Comparison of ENCODE assay signal across 9 mouse cellular contexts in the genomic region with DNA sequence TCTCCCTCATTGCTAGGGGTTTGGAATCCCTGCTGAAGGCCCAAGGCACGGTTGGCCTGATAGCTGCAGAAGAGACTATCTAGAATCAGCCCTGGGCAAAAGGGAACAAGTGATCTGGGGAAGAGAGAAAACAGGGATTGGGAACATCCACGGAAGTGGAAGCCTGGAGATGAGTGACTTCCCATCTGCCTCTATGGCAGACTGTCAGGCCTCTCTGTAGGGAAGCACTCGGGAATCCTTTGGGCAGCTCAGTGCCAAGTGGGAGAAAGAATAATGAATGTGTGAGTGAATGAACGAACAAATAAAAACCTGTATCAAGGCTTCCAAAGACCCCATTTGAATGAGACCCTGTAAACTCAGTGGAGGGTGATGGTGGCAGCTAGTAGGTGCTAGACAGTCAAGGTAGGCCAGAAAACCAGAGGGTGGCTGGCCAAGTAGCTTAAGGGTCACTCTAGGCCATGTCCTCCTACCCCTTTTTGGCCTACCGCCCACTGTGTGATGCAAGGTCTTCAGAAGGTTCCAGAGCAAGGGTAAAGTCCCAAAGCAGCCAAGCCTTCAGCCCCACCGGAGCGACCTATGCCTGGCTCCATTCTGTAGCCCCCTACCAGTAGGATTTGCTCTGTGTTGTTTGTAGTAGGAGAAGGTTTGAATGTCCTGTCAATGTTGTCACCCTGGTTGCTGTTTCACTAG. TPM values are rescaled to one million over a fixed set of nuclear protein-coding genes. Genes with fewer than 3 reads are reported as not detected.
DNase-seq lines count a peak whose midpoint lies in the region.
"Had no signal": no experiment of that assay in that cellular context is flagged by ENCODE, and none has a peak within 500 bp of the region (broad histone marks: within the 10 kb centered on the region; RNA-seq: fewer than 3 reads in every experiment).

No protein-coding gene starts in this region.

- intact Hi-C loops in heart, postnatal 36 days (cut with DNase I) = no loop called here

- peak; percentile 2 to 6 for DNase-seq in heart, postnatal 36 days
- DNase-seq in heart, adult 11 months = no peak
- peak; percentile 73 for DNase-seq in adrenal gland, postnatal 14 days
- DNase-seq in cerebellum, postnatal 36 days = peak; percentile 9 to 11
- peak; percentile 32 for DNase-seq in lung, postnatal 10 days
- DNase-seq in B cell, adult 2 months = no peak
- no peak for DNase-seq in thymus, postnatal 25 days
- DNase-seq: lung, embryonic 14.5 days; thymus, postnatal 4 days had no signal

RNA-seq across cellular contexts. Expression of a gene that starts 14.8 kb away (rescaled TPM):
- total RNA-seq in heart, postnatal 36 days (2021) = 10 to 100 TPM; 75.8 to 76.5 TPM
- total RNA-seq in adrenal gland, postnatal 14 days (2021) = 151 and 154 TPM in 2 replicates

RNA-seq across cellular contexts. Expression of a gene that starts 48.3 kb away (rescaled TPM):
- 10 to 100 TPM; 59.6 to 66.1 TPM for total RNA-seq in heart, postnatal 36 days (2021)
- total RNA-seq in adrenal gland, postnatal 14 days (2021) = 55.5 and 58.6 TPM in 2 replicates

Comparison
In these comparisons a context has a peak if more than half of its experiments do, and no peak if none do; other contexts are left out.
1. DNase-seq: peak in heart, postnatal 36 days (2 of 2), adrenal gland, postnatal 14 days (single experiment), cerebellum, postnatal 36 days (2 of 2) and lung, postnatal 10 days (single experiment); none in heart, adult 11 months (single experiment), B cell, adult 2 months (0 of 2) and thymus, postnatal 25 days (single experiment).